Mouse (Mus musculus) heart, adult 8-10 months (tissue): ENCODE measurements around the gene Ppm1m. TPM values are rescaled to one million over a fixed set of nuclear protein-coding genes. Genes with fewer than 3 reads are reported as not detected.
"Not testable (repeated sequence)": the region's sequence is repeated elsewhere in the genome, so short reads cannot be mapped to it uniquely, and the experiment has no call there.

Experiments
- DNase-seq: peaks from one replicate; pipeline ENCODE4 v3.0.0; 2022; ENCODE audit warnings: low spot score
- total RNA-seq, 4 experiments: library from RNA; stranded (reverse); gene quantifications; 2 replicates each; pipeline ENCODE4 v1.2.4; 2022

The Ppm1m gene
- total RNA-seq, 4 experiments from 2014 or later = 9.4 to 12.8 (median 12.3) TPM

GRCm38 (mm10) chr9:106192998-106193397 lies 6.5 kb downstream of the Ppm1m start:
- DNase-seq = no peak

GRCm38 (mm10) chr9:106192024-106192423 lies 7.5 kb downstream of the Ppm1m start:
- no peak for DNase-seq

GRCm38 (mm10) chr9:106191355-106191754 lies 8.2 kb downstream of the Ppm1m start:
- DNase-seq = no peak

GRCm38 (mm10) chr9:106183996-106184395 lies 15.6 kb downstream of the Ppm1m start:
- no peak for DNase-seq

GRCm38 (mm10) chr9:106182146-106182545 lies 17.4 kb downstream of the Ppm1m start:
- no peak for DNase-seq

GRCm38 (mm10) chr9:106179964-106180363 lies 19.6 kb downstream of the Ppm1m start:
- no peak for DNase-seq

- no peak for DNase-seq
Measured at GRCm38 (mm10) chr9:106179454-106179853, 20.1 kb downstream of the Ppm1m start.

- no peak for DNase-seq
Measured at GRCm38 (mm10) chr9:106177799-106178198, 21.7 kb downstream of the Ppm1m start.

- DNase-seq = no peak
Measured at GRCm38 (mm10) chr9:106176769-106177168, 22.8 kb downstream of the Ppm1m start.

- DNase-seq = no peak
Measured at GRCm38 (mm10) chr9:106175552-106176200, 23.9 kb downstream of the Ppm1m start.

GRCm38 (mm10) chr9:106173363-106173762 lies 26.2 kb downstream of the Ppm1m start:
- DNase-seq = no peak

- no peak for DNase-seq
Measured at GRCm38 (mm10) chr9:106172527-106172926, 27.0 kb downstream of the Ppm1m start.

GRCm38 (mm10) chr9:106171346-106172158 lies 28.0 kb downstream of the Ppm1m start:
- peak; percentile 62 for DNase-seq

- peak; percentile 89 for DNase-seq
Measured at GRCm38 (mm10) chr9:106170556-106171345, 28.8 kb downstream of the Ppm1m start, which contains the start of gene Wdr82. Gene Wdr82 (plus strand): TSS chr9:106170928.

- no peak for DNase-seq
Measured at GRCm38 (mm10) chr9:106169917-106170316, 29.6 kb downstream of the Ppm1m start.

- DNase-seq = not testable (repeated sequence)
Measured at GRCm38 (mm10) chr9:106169006-106169405, 30.5 kb downstream of the Ppm1m start.

- no peak for DNase-seq
Measured at GRCm38 (mm10) chr9:106167703-106168102, 31.8 kb downstream of the Ppm1m start.

- DNase-seq = no peak
Measured at GRCm38 (mm10) chr9:106167241-106167640, 32.3 kb downstream of the Ppm1m start.

- no peak for DNase-seq
Measured at GRCm38 (mm10) chr9:106166709-106167108, 32.8 kb downstream of the Ppm1m start.

GRCm38 (mm10) chr9:106160426-106160825 lies 39.1 kb downstream of the Ppm1m start:
- no peak for DNase-seq

- peak; percentile 97 for DNase-seq
Measured at GRCm38 (mm10) chr9:106159784-106160301, 39.7 kb downstream of the Ppm1m start.

GRCm38 (mm10) chr9:106159237-106159636 lies 40.3 kb downstream of the Ppm1m start:
- DNase-seq = no peak
